Mouse (Mus musculus) MEL (cell line): ENCODE measurements around the gene Ola1. TPM values are rescaled to one million over a fixed set of nuclear protein-coding genes. Genes with fewer than 3 reads are reported as not detected.

Experiments
- DNase-seq: peaks from one replicate; pipeline ENCODE4 v3.0.0; 2011; ENCODE audit warnings: low read depth, low spot score
- H3K27ac ChIP-seq: 2 replicates; pipeline ENCODE4 v1.5.1; 2012; ENCODE audit warnings: low read depth, mild to moderate bottlenecking, control low read depth, low read length, moderate library complexity; ENCODE audit not compliant: control insufficient read depth
- H3K27me3 ChIP-seq, 2 experiments: fragments of 150-350 bp in 1 of 2; sonication (generic) in 1 of 2; 2 replicates each; pipeline ENCODE4 v1.6.1; 2012; ENCODE audit warnings: low read length in 2 of 2, mild to moderate bottlenecking in 2 of 2, improper control_type of control experiment in 1 of 2, moderate library complexity in 1 of 2; ENCODE audit not compliant: insufficient read depth in 2 of 2, control insufficient read depth in 1 of 2
- H3K36me3 ChIP-seq, 2 experiments: 2 replicates each; pipeline ENCODE4 v1.6.1; 2012 to 2014; ENCODE audit warnings: low read length in 2 of 2, improper control_type of control experiment in 1 of 2, inconsistent platforms in 1 of 2, mild to moderate bottlenecking in 1 of 2; ENCODE audit not compliant: insufficient read depth in 2 of 2, control insufficient read depth in 1 of 2
- H3K4me1 ChIP-seq, 2 experiments: fragments of 150-350 bp in 1 of 2; sonication (generic) in 1 of 2; 2 replicates each; pipeline ENCODE4 v1.6.1; 2012; ENCODE audit warnings: low read length in 2 of 2, improper control_type of control experiment in 1 of 2, mild to moderate bottlenecking in 1 of 2; ENCODE audit not compliant: insufficient read depth in 2 of 2, control insufficient read depth in 1 of 2
- H3K4me3 ChIP-seq, 2 experiments: fragments of 150-350 bp in 1 of 2; sonication (generic) in 1 of 2; 2 replicates each; pipeline ENCODE4 v1.5.1; 2012; ENCODE audit warnings: low read depth in 2 of 2, low read length in 2 of 2, mild to moderate bottlenecking in 2 of 2, moderate library complexity in 2 of 2, control low read depth in 1 of 2, improper control_type of control experiment in 1 of 2; ENCODE audit not compliant: control insufficient read depth in 1 of 2, insufficient read depth in 1 of 2
- H3K79me2 ChIP-seq: 2 replicates; pipeline ENCODE4 v1.6.1; 2012; ENCODE audit warnings: mild to moderate bottlenecking, low read length, moderate library complexity; ENCODE audit not compliant: control insufficient read depth, poor library complexity, insufficient read depth
- H3K9ac ChIP-seq: 2 replicates; pipeline ENCODE4 v1.6.1; 2012; ENCODE audit warnings: low read depth, mild to moderate bottlenecking, control low read depth, low read length, moderate library complexity; ENCODE audit not compliant: control insufficient read depth, poor library complexity, severe bottlenecking
- H3K9me3 ChIP-seq: fragments of 150-350 bp; sonication (generic); replicated peaks from 2 replicates; pipeline ENCODE4 v1.6.1; 2012; ENCODE audit warnings: mild to moderate bottlenecking, low read length, improper control_type of control experiment, moderate library complexity; ENCODE audit not compliant: insufficient read depth
- CHD1 ChIP-seq: IDR thresholded peaks from 2 replicates; pipeline ENCODE4 v1.6.1; 2012; ENCODE audit warnings: low read depth, mild to moderate bottlenecking, inconsistent platforms, low read length, improper control_type of control experiment
- CHD2 ChIP-seq: IDR thresholded peaks from 2 replicates; pipeline ENCODE4 v1.6.1; 2011; ENCODE audit warnings: low read length, improper control_type of control experiment
- ELF1 ChIP-seq: IDR thresholded peaks from 2 replicates; pipeline ENCODE4 v1.6.1; 2014; ENCODE audit warnings: low read depth, mild to moderate bottlenecking, inconsistent platforms, low read length, improper control_type of control experiment, moderate library complexity
- HCFC1 ChIP-seq: IDR thresholded peaks from 2 replicates; pipeline ENCODE4 v1.6.1; 2012; ENCODE audit warnings: low read depth, mild to moderate bottlenecking, inconsistent platforms, low read length, improper control_type of control experiment, moderate library complexity
- KAT2A ChIP-seq: conservative IDR thresholded peaks from 2 replicates; pipeline ENCODE4 v1.6.1; 2012; ENCODE audit warnings: low read depth, low read length, improper control_type of control experiment, inconsistent platforms
- MAZ ChIP-seq: IDR thresholded peaks from 2 replicates; pipeline ENCODE4 v1.6.1; 2012; ENCODE audit warnings: low read depth, mild to moderate bottlenecking, inconsistent platforms, low read length, improper control_type of control experiment
- MEF2A ChIP-seq: IDR thresholded peaks from 2 replicates; pipeline ENCODE4 v1.6.1; 2014; ENCODE audit warnings: low read depth, mild to moderate bottlenecking, inconsistent platforms, low read length, improper control_type of control experiment; ENCODE audit not compliant: poor library complexity, insufficient replicate concordance, severe bottlenecking; ENCODE audit errors: extremely low read depth
- MXI1 ChIP-seq: IDR thresholded peaks from 2 replicates; pipeline ENCODE4 v1.6.1; 2011; ENCODE audit warnings: mild to moderate bottlenecking, low read depth, low read length, improper control_type of control experiment
- MYB ChIP-seq: IDR thresholded peaks from 2 replicates; pipeline ENCODE4 v1.6.1; 2011; ENCODE audit warnings: mild to moderate bottlenecking, low read depth, low read length, improper control_type of control experiment
- MYC ChIP-seq: IDR thresholded peaks from 2 replicates; pipeline ENCODE4 v1.6.1; 2011; ENCODE audit warnings: low read depth, mild to moderate bottlenecking, low read length, improper control_type of control experiment, moderate library complexity
- NRF1 ChIP-seq: IDR thresholded peaks from 2 replicates; pipeline ENCODE4 v1.6.1; 2014; ENCODE audit warnings: low read depth, mild to moderate bottlenecking, inconsistent platforms, low read length, improper control_type of control experiment, moderate library complexity; ENCODE audit not compliant: poor library complexity, insufficient read depth, severe bottlenecking
- RCOR1 ChIP-seq: IDR thresholded peaks from 2 replicates; pipeline ENCODE4 v1.6.1; 2012; ENCODE audit warnings: low read depth, mild to moderate bottlenecking, inconsistent platforms, low read length, improper control_type of control experiment
- TCF12 ChIP-seq: IDR thresholded peaks from 2 replicates; pipeline ENCODE4 v1.6.1; 2014; ENCODE audit warnings: low read depth, mild to moderate bottlenecking, inconsistent platforms, low read length, improper control_type of control experiment, moderate library complexity
- USF1 ChIP-seq: IDR thresholded peaks from 2 replicates; pipeline ENCODE4 v1.6.1; 2014; ENCODE audit warnings: low read depth, mild to moderate bottlenecking, inconsistent platforms, low read length, improper control_type of control experiment, moderate library complexity
- USF2 ChIP-seq, 2 experiments: IDR thresholded peaks; 2 replicates each; pipeline ENCODE4 v1.6.1; 2011 to 2012; ENCODE audit warnings: improper control_type of control experiment in 2 of 2, low read length in 2 of 2, borderline replicate concordance in 1 of 2, inconsistent platforms in 1 of 2, low read depth in 1 of 2, mild to moderate bottlenecking in 1 of 2; ENCODE audit not compliant: insufficient read depth in 1 of 2
- ZKSCAN1 ChIP-seq: IDR thresholded peaks from 2 replicates; pipeline ENCODE4 v1.6.1; 2012; ENCODE audit warnings: low read depth, mild to moderate bottlenecking, inconsistent platforms, low read length, improper control_type of control experiment, moderate library complexity
- polyA plus RNA-seq, 2 experiments: library from polyadenylated mRNA; stranded (reverse) in 1 of 2; unstranded in 1 of 2; fragments of >175 nt in 1 of 2; fragments of >200 nt in 1 of 2; gene quantifications; 2 replicates each; pipeline versions ENCODE4 v1.2.1 to v1.2.4; 2012; ENCODE audit warnings: low replicate concordance in 2 of 2, low read depth in 1 of 2; ENCODE audit not compliant: insufficient read length in 2 of 2, insufficient read depth in 1 of 2, missing spikeins in 1 of 2
- total RNA-seq: library from RNA; depleted of rRNA; stranded (reverse); fragments of 300-350 nt; gene quantifications from 2 replicates; pipeline ENCODE4 v1.2.3, GENCODE M21; 2012; rRNA removed

The Ola1 gene
- total RNA-seq (69.7 and 75.8 TPM in 2 replicates), polyA plus RNA-seq (10 to 100 TPM in 1 of 2 experiments, not detected in 1; 86.0 TPM)

DNA sequence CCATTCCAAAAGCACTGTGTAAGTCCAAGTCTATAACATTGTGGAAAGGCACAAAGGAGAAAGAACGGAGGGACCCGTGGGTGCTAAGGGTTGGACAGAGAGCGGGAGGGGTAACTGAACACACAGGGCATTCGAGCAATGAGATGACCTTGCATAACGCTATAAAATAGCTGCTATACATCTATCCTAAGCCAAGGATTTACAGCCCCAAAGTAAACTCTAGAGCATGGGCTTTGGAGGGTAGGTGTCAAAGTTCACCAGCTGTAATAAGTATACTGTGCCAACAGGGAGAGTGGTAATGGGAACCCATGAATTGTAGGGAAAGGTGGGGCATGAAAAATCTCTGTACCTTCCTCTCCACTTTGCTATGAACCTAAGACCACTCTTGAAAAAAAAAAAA is at the start of gene Ola1:
TSS of gene Ola1 (minus strand) at position 12 of the 400 bp plus-strand sequence.
- no peak for DNase-seq
- no peaks in the 10 kb centered on the region for H3K9me3 ChIP-seq
- peaks cover 4% of the 10 kb centered on the region for H3K79me2 ChIP-seq
- peaks cover 0 to 4% of the 10 kb centered on the region in 2 experiments; a peak in 1 of 4 replicates for H3K36me3 ChIP-seq
- no peak within 1 kb of the TSS for H3K9ac ChIP-seq
- no peak within 1 kb of the TSS for H3K27ac ChIP-seq
- no peaks in the 10 kb centered on the region for H3K27me3 ChIP-seq
- TF ChIP-seq MYC (no peak), ZKSCAN1 (no peak), KAT2A (no peak), TCF12 (no peak), MAZ (no peak), MYB (no peak), NRF1 (no peak), USF1 (no peak), HCFC1 (no peak), CHD2 (no peak), ELF1 (no peak)
- no peak within 1 kb of the TSS for H3K4me3 ChIP-seq
- H3K4me1 ChIP-seq = no peaks in the 10 kb centered on the region

DNA sequence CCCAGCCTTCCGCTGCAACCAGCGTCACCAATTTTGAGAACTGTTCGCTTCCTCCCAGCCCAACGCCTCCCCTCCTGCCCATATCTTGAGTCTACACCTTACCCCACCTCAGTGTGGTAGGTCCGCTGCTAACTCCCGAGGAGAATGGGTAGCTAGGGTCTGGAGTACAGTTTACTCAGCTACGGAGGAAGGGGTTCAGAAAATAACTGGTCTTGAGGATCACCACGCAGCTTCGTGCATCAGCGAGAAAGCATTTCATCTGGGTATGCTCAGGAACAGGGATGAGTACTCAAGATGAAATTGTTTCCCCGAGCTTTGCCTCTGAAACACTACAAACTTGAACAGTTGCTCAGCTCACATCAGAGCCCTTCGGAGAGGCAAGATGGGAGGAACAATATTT is 49.6 kb upstream of the Ola1 start:
- TF ChIP-seq CHD1 (no peak), RCOR1 (no peak), MXI1 (no peak), MEF2A (no peak)
- Histone ChIP-seq H3K9ac (no peak overlapping the region), H3K9me3 (no peaks in the 10 kb centered on the region), H3K27me3 (no peaks in the 10 kb centered on the region), H3K4me3 (no peak overlapping the region), H3K36me3 (no peaks in the 10 kb centered on the region), H3K27ac (no peak overlapping the region), H3K4me1 (no peaks in the 10 kb centered on the region), H3K79me2 (no peaks in the 10 kb centered on the region)
- DNase-seq = no peak

DNA sequence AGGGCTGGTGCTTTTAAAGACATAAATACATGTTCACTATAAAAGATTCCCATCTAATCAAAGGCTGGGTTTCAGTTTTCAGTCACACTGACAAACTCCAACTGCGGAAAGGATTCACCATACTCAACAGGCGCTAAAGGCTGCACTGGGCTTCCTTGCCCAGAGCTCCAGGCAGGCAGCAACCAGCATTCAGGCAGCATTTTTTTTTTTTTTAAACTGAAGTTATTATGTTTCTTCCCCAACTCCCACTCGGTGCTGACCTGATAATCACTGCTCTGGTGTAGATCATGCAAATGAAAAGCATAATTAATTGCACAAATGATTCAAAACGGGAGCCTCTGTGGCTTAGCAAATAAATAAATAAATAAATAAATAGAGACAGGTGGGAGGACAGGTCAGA is 49.1 kb upstream of the Ola1 start:
- Histone ChIP-seq H3K27me3 (no peaks in the 10 kb centered on the region), H3K36me3 (no peaks in the 10 kb centered on the region), H3K79me2 (no peaks in the 10 kb centered on the region), H3K9ac (no peak overlapping the region), H3K27ac (no peak overlapping the region), H3K9me3 (no peaks in the 10 kb centered on the region), H3K4me1 (no peaks in the 10 kb centered on the region), H3K4me3 (no peak overlapping the region)
- TF ChIP-seq USF2 (IDR thresholded peaks at IDR 0.05; ENCODE audit: borderline replicate concordance in 1 of 2, insufficient read depth in 1 of 2, low read depth in 1 of 2, low read length in 2 of 2) = no peak
- no peak for DNase-seq
